Mouse (Mus musculus): Measurements from ENCODE around the gene Ugt2a2. TPM values are rescaled to one million over a fixed set of nuclear protein-coding genes. Genes with fewer than 3 reads are reported as not detected.
"Not testable (repeated sequence)": the region's sequence is repeated elsewhere in the genome, so short reads cannot be mapped to it uniquely, and the experiment has no call there.

The Ugt2a2 gene
- not detected in 2 replicates for polyA plus RNA-seq (2015; fragmentation: Nextera tagmentation; extraction: Ambion mirVana)

- ATAC-seq (replicated peaks): no peak
- Histone ChIP-seq H3K4me3 (no peak within 1 kb of the TSS), H3K4me2 (replicated peaks) (no peak within 1 kb of the TSS), H3K36me3 (no peaks in the 10 kb centered on the region), H3K4me1 (no peaks in the 10 kb centered on the region), H3K9ac (replicated peaks) (no peak within 1 kb of the TSS), H3K27ac (replicated peaks) (no peak within 1 kb of the TSS), H3K27me3 (no peaks in the 10 kb centered on the region), H3K9me3 (no peaks in the 10 kb centered on the region)
- 77% methylated on average over 5 of the region's 5 CpGs for WGBS
Observed at GRCm38 (mm10) chr5:87482160-87482559, at the start of gene Ugt2a2. TSS of gene Ugt2a2 (minus strand) at chr5:87482260.

- H3K9me3 ChIP-seq: not testable (repeated sequence)
Observed at GRCm38 (mm10) chr5:87523561-87523960, 41.5 kb upstream of the Ugt2a2 start.

DNA sequence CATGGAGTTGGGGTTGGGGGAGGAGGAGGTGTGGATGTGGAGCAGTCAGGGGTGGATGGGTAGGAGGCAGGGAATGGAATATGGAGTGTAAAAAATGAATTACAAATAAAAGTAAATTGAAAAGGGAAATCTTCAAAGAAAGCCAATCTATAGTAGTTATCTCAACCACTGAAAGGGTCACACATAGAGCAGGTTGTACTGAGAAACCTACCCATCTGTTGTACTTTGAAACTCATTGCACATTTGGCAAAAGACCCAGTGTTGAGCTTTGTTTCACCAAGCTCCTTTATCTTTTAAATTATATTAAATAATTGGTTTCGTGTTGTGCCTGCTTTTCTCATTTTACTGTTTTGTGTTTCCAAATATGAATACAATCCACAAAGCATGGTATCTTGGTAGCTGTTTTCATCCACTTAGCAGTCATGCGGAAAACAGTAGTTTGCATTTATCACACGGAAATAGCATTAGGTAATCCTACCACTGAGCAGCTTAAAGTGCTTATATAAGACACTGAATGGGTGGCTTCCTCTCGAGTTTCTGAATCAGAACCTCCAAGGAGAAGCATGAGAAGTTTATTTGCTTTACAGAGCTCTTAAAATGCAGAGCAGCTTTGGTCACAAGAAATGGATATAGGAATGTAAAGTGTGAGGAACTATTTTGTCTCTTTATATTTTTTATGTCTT, 23.9 kb upstream of the Ugt2a2 start:
- Histone ChIP-seq H3K4me3 (no peak overlapping the region), H3K9me3 (no peaks in the 10 kb centered on the region), H3K4me1 (no peaks in the 10 kb centered on the region), H3K9ac (replicated peaks) (no peak overlapping the region), H3K27ac (replicated peaks) (no peak overlapping the region), H3K4me2 (replicated peaks) (no peak overlapping the region), H3K27me3 (no peaks in the 10 kb centered on the region), H3K36me3 (no peaks in the 10 kb centered on the region)
- WGBS: 35% methylated on average over 4 of the region's 4 CpGs
- ATAC-seq (replicated peaks): no peak

More at GRCm38 (mm10) chr5:87523561-87523960, 41.5 kb upstream of the Ugt2a2 start:
- H3K4me3 ChIP-seq; H3K36me3 ChIP-seq; H3K4me1 ChIP-seq; H3K9ac ChIP-seq (replicated peaks); H3K27me3 ChIP-seq; ATAC-seq (replicated peaks); H3K27ac ChIP-seq (replicated peaks); H3K4me2 ChIP-seq (replicated peaks): not testable (repeated sequence)
- WGBS: 93% methylated on average over 2 of the region's 2 CpGs

GRCm38 (mm10) chr5:87502687-87503086, 20.6 kb upstream of the Ugt2a2 start:
- H3K4me1 ChIP-seq: no peaks in the 10 kb centered on the region
- H3K9ac ChIP-seq (replicated peaks): no peak overlapping the region
- no peak overlapping the region for H3K27ac ChIP-seq (replicated peaks)
- no peak overlapping the region for H3K4me2 ChIP-seq (replicated peaks)
- WGBS: 31% methylated on average over 1 of the region's 1 CpGs
- no peaks in the 10 kb centered on the region for H3K36me3 ChIP-seq
- H3K27me3 ChIP-seq: no peaks in the 10 kb centered on the region
- no peaks in the 10 kb centered on the region for H3K9me3 ChIP-seq
- ATAC-seq (replicated peaks): no peak
- no peak overlapping the region for H3K4me3 ChIP-seq

DNA sequence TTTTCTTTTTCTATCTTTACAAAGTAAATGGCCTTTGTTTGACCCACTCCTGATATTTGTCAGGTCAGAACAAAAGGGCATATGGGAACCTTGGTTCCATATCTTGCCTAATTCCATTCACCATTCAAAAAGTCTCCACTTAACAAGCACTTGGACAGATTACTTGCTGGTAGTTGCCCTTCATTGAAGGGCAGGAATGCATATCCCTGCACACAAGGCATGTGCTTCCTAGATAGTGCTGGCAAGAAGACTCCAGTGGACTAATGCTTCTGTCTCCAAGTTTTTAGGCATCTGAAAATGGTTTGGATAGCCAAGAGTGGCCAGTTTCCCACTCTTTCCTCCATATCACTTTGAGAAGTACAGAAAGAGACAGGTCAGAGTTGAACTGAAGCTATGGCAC, 17.3 kb upstream of the Ugt2a2 start:
- no peak for ATAC-seq (replicated peaks)
- no peaks in the 10 kb centered on the region for H3K27me3 ChIP-seq
- no peaks in the 10 kb centered on the region for H3K4me1 ChIP-seq
- no peak overlapping the region for H3K9ac ChIP-seq (replicated peaks)
- no peak overlapping the region for H3K27ac ChIP-seq (replicated peaks)
- H3K36me3 ChIP-seq: no peaks in the 10 kb centered on the region
- H3K4me2 ChIP-seq (replicated peaks): no peak overlapping the region
- no peak overlapping the region for H3K4me3 ChIP-seq
- H3K9me3 ChIP-seq: no peaks in the 10 kb centered on the region

GRCm38 (mm10) chr5:87498936-87499335, 16.9 kb upstream of the Ugt2a2 start:
- H3K4me1 ChIP-seq: no peaks in the 10 kb centered on the region
- no peak overlapping the region for H3K4me3 ChIP-seq
- H3K4me2 ChIP-seq (replicated peaks): no peak overlapping the region
- no peaks in the 10 kb centered on the region for H3K27me3 ChIP-seq
- ATAC-seq (replicated peaks): no peak
- no peaks in the 10 kb centered on the region for H3K9me3 ChIP-seq
- H3K36me3 ChIP-seq: no peaks in the 10 kb centered on the region
- H3K9ac ChIP-seq (replicated peaks): no peak overlapping the region
- H3K27ac ChIP-seq (replicated peaks): no peak overlapping the region

DNA sequence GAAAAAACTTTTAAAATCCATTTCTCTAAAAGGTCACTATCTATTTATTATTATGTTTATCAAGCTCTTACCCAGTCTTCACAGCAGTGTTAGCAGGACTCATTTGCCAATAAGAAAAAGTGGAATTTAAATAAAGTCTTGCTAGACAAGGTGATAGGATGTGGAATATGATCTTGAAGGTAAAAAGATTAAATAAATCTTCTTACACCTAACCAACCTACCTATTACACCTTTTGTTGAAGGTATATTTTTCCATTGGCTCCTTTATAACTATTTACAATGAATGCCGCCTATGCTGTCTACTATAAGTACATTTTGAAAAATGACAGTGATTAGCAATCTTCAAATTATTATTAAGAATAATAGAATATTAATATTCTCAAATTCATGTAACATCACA, 8.7 kb upstream of the Ugt2a2 start, which contains the start of gene Ugt2a1:
Gene Ugt2a1 (minus strand): TSS at position 101 of the 400 bp plus-strand sequence.
- no peaks in the 10 kb centered on the region for H3K36me3 ChIP-seq
- no peak within 1 kb of the TSS for H3K4me3 ChIP-seq
- 93% methylated on average over 1 of the region's 1 CpGs for WGBS
- H3K9me3 ChIP-seq: no peaks in the 10 kb centered on the region
- ATAC-seq (replicated peaks): no peak
- H3K4me2 ChIP-seq (replicated peaks): no peak within 1 kb of the TSS
- H3K27me3 ChIP-seq: no peaks in the 10 kb centered on the region
- H3K4me1 ChIP-seq: no peaks in the 10 kb centered on the region
- no peak within 1 kb of the TSS for H3K9ac ChIP-seq (replicated peaks)
- no peak within 1 kb of the TSS for H3K27ac ChIP-seq (replicated peaks)

- H3K9me3 ChIP-seq; H3K27ac ChIP-seq (replicated peaks); H3K27me3 ChIP-seq; H3K4me3 ChIP-seq; H3K4me2 ChIP-seq (replicated peaks); H3K9ac ChIP-seq (replicated peaks); H3K4me1 ChIP-seq; H3K36me3 ChIP-seq; ATAC-seq (replicated peaks): not testable (repeated sequence)
- 93% methylated on average over 1 of the region's 1 CpGs for WGBS
Observed at GRCm38 (mm10) chr5:87486706-87487105, 4.6 kb upstream of the Ugt2a2 start, which contains the start of gene Gm43638. TSS of gene Gm43638 (minus strand) at chr5:87486806.

DNA sequence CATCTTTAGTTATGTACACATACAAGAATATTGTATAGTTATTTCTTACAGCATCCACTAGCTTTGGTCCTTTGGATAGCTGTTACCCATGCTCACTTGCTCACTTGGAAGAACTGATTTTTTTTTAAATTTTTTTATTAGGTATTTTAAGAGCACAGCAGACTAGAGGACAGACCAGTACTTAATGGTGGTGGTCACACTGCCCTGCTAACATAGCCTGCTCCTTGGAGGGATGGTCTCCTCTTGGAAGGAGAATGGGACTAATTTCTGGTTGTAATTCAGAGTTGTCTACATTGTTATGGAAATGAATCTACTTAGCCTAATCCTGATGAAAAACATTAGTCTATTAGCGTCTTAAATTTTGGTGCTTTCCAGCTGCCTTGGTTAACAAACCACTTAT, 23.2 kb downstream of the Ugt2a2 start:
- Histone ChIP-seq H3K36me3 (no peaks in the 10 kb centered on the region), H3K9me3 (no peaks in the 10 kb centered on the region), H3K4me3 (no peak overlapping the region), H3K27ac (replicated peaks) (no peak overlapping the region), H3K27me3 (no peaks in the 10 kb centered on the region), H3K9ac (replicated peaks) (no peak overlapping the region), H3K4me2 (replicated peaks) (no peak overlapping the region), H3K4me1 (no peaks in the 10 kb centered on the region)
- no peak for ATAC-seq (replicated peaks)
- 5% methylated on average over 1 of the region's 1 CpGs for WGBS

- H3K4me3 ChIP-seq: no peak overlapping the region
- ATAC-seq (replicated peaks): no peak
- no peak overlapping the region for H3K9ac ChIP-seq (replicated peaks)
- H3K9me3 ChIP-seq: no peaks in the 10 kb centered on the region
- H3K27me3 ChIP-seq: no peaks in the 10 kb centered on the region
- no peaks in the 10 kb centered on the region for H3K36me3 ChIP-seq
- H3K27ac ChIP-seq (replicated peaks): no peak overlapping the region
- H3K4me1 ChIP-seq: no peaks in the 10 kb centered on the region
- no peak overlapping the region for H3K4me2 ChIP-seq (replicated peaks)
Observed at GRCm38 (mm10) chr5:87457701-87458100, 24.4 kb downstream of the Ugt2a2 start.

GRCm38 (mm10) chr5:87456216-87456850, 25.7 kb downstream of the Ugt2a2 start:
- H3K27me3 ChIP-seq: no peaks in the 10 kb centered on the region
- no peak overlapping the region for H3K9ac ChIP-seq (replicated peaks)
- no peaks in the 10 kb centered on the region for H3K36me3 ChIP-seq
- no peaks in the 10 kb centered on the region for H3K9me3 ChIP-seq
- ATAC-seq (replicated peaks): no peak
- H3K4me1 ChIP-seq: no peaks in the 10 kb centered on the region
- no peak overlapping the region for H3K4me3 ChIP-seq
- no peak overlapping the region for H3K27ac ChIP-seq (replicated peaks)
- 96% methylated on average over 3 of the region's 3 CpGs for WGBS
- no peak overlapping the region for H3K4me2 ChIP-seq (replicated peaks)

DNA sequence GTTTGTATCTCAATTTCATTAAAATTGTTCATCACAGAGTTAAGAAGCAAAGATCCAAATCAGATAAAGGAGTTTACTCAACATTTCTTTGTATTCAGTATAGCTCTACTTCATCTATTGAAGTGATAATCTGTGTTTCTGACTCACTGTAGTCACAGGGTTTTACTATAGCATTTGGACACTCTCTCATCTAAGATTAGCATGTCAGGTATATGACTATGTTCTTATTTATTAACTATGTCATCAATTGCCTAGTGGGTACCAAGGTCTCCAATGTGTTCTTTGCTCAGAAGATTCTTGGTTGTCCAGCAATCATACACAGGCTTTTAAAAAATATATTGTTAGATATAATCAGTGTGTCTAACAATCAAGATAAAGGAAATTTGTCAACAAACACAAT, 26.5 kb downstream of the Ugt2a2 start:
- Histone ChIP-seq H3K4me1 (no peaks in the 10 kb centered on the region), H3K36me3 (no peaks in the 10 kb centered on the region), H3K4me2 (replicated peaks) (no peak overlapping the region), H3K27ac (replicated peaks) (no peak overlapping the region), H3K4me3 (no peak overlapping the region), H3K27me3 (no peaks in the 10 kb centered on the region), H3K9ac (replicated peaks) (no peak overlapping the region), H3K9me3 (no peaks in the 10 kb centered on the region)
- no peak for ATAC-seq (replicated peaks)

- WGBS: 74% methylated on average over 5 of the region's 5 CpGs
Observed at GRCm38 (mm10) chr5:87452514-87452913, 29.5 kb downstream of the Ugt2a2 start.

More at GRCm38 (mm10) chr5:87452514-87452913, 29.5 kb downstream of the Ugt2a2 start:
- not testable (repeated sequence) for H3K36me3 ChIP-seq; H3K27ac ChIP-seq (replicated peaks); H3K27me3 ChIP-seq; H3K9ac ChIP-seq (replicated peaks); H3K4me2 ChIP-seq (replicated peaks); ATAC-seq (replicated peaks); H3K9me3 ChIP-seq; H3K4me1 ChIP-seq; H3K4me3 ChIP-seq

All from forebrain, embryonic 15.5 days (tissue).